Mouse (Mus musculus): ENCODE measurements around the gene Sap30l. TPM values are rescaled to one million over a fixed set of nuclear protein-coding genes. Genes with fewer than 3 reads are reported as not detected.
A peak's percentile ranks its signal among the peaks of the same experiment; 100 is the strongest.

The Sap30l gene
- polyA plus RNA-seq, 2 experiments = 20.7 to 31.4 TPM

- ATAC-seq (ENCODE audit: low FRiP score, low read depth) = peak; percentile 34
Observed at GRCm38 (mm10) chr11:57827048-57827914, 25.8 kb downstream of the Sap30l start.

GRCm38 (mm10) chr11:57827915-57828545 lies 26.6 kb downstream of the Sap30l start:
- peak overlapping the region; percentile 45 for H3K9ac ChIP-seq (ENCODE audit: low read depth, low read length, severe bottlenecking)
- H3K9me3 ChIP-seq (ENCODE audit: control insufficient read depth, low read length) = no peaks in the 10 kb centered on the region
- H3K27ac ChIP-seq (replicated peaks; ENCODE audit: low read depth, low read length) = no peak overlapping the region
- ATAC-seq (ENCODE audit: low FRiP score, low read depth) (no peak), DNase-seq (ENCODE audit: low spot score) (no peak)
- H3K4me1 ChIP-seq (ENCODE audit: control insufficient read depth, insufficient read depth, low read length) = peaks cover 38% of the 10 kb centered on the region
- peak overlapping the region; percentile 38 for H3K4me3 ChIP-seq (replicated peaks; ENCODE audit: low read length)
- peak overlapping the region; percentile 72 for H3K4me2 ChIP-seq (replicated peaks; ENCODE audit: low read depth, low read length, severe bottlenecking)
- H3K36me3 ChIP-seq (ENCODE audit: control insufficient read depth, insufficient read depth, low read length) = no peaks in the 10 kb centered on the region
- WGBS = 1% methylated on average over 32 of the region's 33 CpGs
- H3K27me3 ChIP-seq (ENCODE audit: control insufficient read depth, insufficient read depth, low read length) = peaks cover 69% of the 10 kb centered on the region
- no peak for TF ChIP-seq POLR2A (IDR thresholded peaks at IDR 0.05; ENCODE audit: borderline replicate concordance, extremely low read depth, insufficient read depth, insufficient read length)

More at GRCm38 (mm10) chr11:57827048-57827914, 25.8 kb downstream of the Sap30l start:
- peak overlapping the region; percentile 72 for H3K4me2 ChIP-seq (replicated peaks; ENCODE audit: low read depth, low read length, severe bottlenecking)
- DNase-seq (ENCODE audit: low spot score) = peak; percentile 38
- 3% methylated on average over 41 of the region's 41 CpGs for WGBS
- H3K9me3 ChIP-seq (ENCODE audit: control insufficient read depth, low read length) = no peaks in the 10 kb centered on the region
- no peak for TF ChIP-seq POLR2A (IDR thresholded peaks at IDR 0.05; ENCODE audit: borderline replicate concordance, extremely low read depth, insufficient read depth, insufficient read length)
- peaks cover 31% of the 10 kb centered on the region for H3K4me1 ChIP-seq (ENCODE audit: control insufficient read depth, insufficient read depth, low read length)
- H3K4me3 ChIP-seq (replicated peaks; ENCODE audit: low read length) = peak overlapping the region; percentile 38
- H3K36me3 ChIP-seq (ENCODE audit: control insufficient read depth, insufficient read depth, low read length) = no peaks in the 10 kb centered on the region
- peaks cover 61% of the 10 kb centered on the region for H3K27me3 ChIP-seq (ENCODE audit: control insufficient read depth, insufficient read depth, low read length)
- no peak overlapping the region for H3K27ac ChIP-seq (replicated peaks; ENCODE audit: low read depth, low read length)
- H3K9ac ChIP-seq (ENCODE audit: low read depth, low read length, severe bottlenecking) = peak overlapping the region; percentile 45

- peak overlapping the region; percentile 72 for H3K4me2 ChIP-seq (replicated peaks; ENCODE audit: low read depth, low read length, severe bottlenecking)
- peaks cover 78% of the 10 kb centered on the region for H3K27me3 ChIP-seq (ENCODE audit: control insufficient read depth, insufficient read depth, low read length)
- peaks cover 40% of the 10 kb centered on the region for H3K4me1 ChIP-seq (ENCODE audit: control insufficient read depth, insufficient read depth, low read length)
- no peaks in the 10 kb centered on the region for H3K9me3 ChIP-seq (ENCODE audit: control insufficient read depth, low read length)
- peak overlapping the region; percentile 38 for H3K4me3 ChIP-seq (replicated peaks; ENCODE audit: low read length)
- DNase-seq (ENCODE audit: low spot score) = no peak
- 0 out of 2 replicates have a peak overlapping the region, but pooled peaks have one; percentile 21 for H3K9ac ChIP-seq (ENCODE audit: low read depth, low read length, severe bottlenecking)
- no peak for TF ChIP-seq POLR2A (IDR thresholded peaks at IDR 0.05; ENCODE audit: borderline replicate concordance, extremely low read depth, insufficient read depth, insufficient read length)
- no peak overlapping the region for H3K27ac ChIP-seq (replicated peaks; ENCODE audit: low read depth, low read length)
- 5% methylated on average over 53 of the region's 53 CpGs for whole genome bisulfite sequencing
- no peak for ATAC-seq (ENCODE audit: low FRiP score, low read depth)
- no peaks in the 10 kb centered on the region for H3K36me3 ChIP-seq (ENCODE audit: control insufficient read depth, insufficient read depth, low read length)
Observed at GRCm38 (mm10) chr11:57828955-57829870, 27.8 kb downstream of the Sap30l start.

- Histone ChIP-seq H3K36me3 (ENCODE audit: control insufficient read depth, insufficient read depth, low read length) (no peaks in the 10 kb centered on the region), H3K9ac (ENCODE audit: low read depth, low read length, severe bottlenecking) (0 out of 2 replicates have a peak overlapping the region, but pooled peaks have one; percentile 21), H3K9me3 (ENCODE audit: control insufficient read depth, low read length) (no peaks in the 10 kb centered on the region), H3K4me2 (replicated peaks; ENCODE audit: low read depth, low read length, severe bottlenecking) (peak overlapping the region; percentile 72), H3K4me1 (ENCODE audit: control insufficient read depth, insufficient read depth, low read length) (peaks cover 36% of the 10 kb centered on the region), H3K4me3 (replicated peaks; ENCODE audit: low read length) (peak overlapping the region; percentile 7), H3K27ac (replicated peaks; ENCODE audit: low read depth, low read length) (no peak overlapping the region), H3K27me3 (ENCODE audit: control insufficient read depth, insufficient read depth, low read length) (peaks cover 84% of the 10 kb centered on the region)
- WGBS = 36% methylated on average over 17 of the region's 17 CpGs
- DNase-seq (ENCODE audit: low spot score) (no peak), ATAC-seq (ENCODE audit: low FRiP score, low read depth) (no peak)
- no peak for TF ChIP-seq POLR2A (IDR thresholded peaks at IDR 0.05; ENCODE audit: borderline replicate concordance, extremely low read depth, insufficient read depth, insufficient read length)
Observed at GRCm38 (mm10) chr11:57829871-57830775, 28.7 kb downstream of the Sap30l start.
